Mouse (Mus musculus) liver, postnatal 0 days (tissue): ENCODE data around the gene Tspo.

Source experiments
- CTCF ChIP-seq: sonication (generic); IDR thresholded peaks from 2 replicates; pipeline ENCODE4 v1.5.1; 2016; ENCODE audit warnings: antibody characterized with exemption, low read depth
- EP300 ChIP-seq: IDR thresholded peaks from 2 replicates; pipeline ENCODE4 v1.6.1; 2016; ENCODE audit warnings: antibody characterized with exemption, low read depth, mild to moderate bottlenecking

GRCm38 (mm10) chr15:83526424-83527091, 36.8 kb upstream of the Tspo start, which contains the start of gene Bik:
- TF ChIP-seq CTCF = no peak
- no peak for TF ChIP-seq EP300
